Mouse (Mus musculus): ENCODE data around the gene Evx2. TPM values are rescaled to one million over a fixed set of nuclear protein-coding genes. Genes with fewer than 3 reads are reported as not detected.

Gene Evx2
- polyA plus RNA-seq, 1 experiment = 0.02 TPM

- Histone ChIP-seq H3K4me1 (ENCODE audit: control insufficient read depth, insufficient read depth, low read length) (peaks cover 16% of the 10 kb centered on the region), H3K4me3 (ENCODE audit: control insufficient read depth, low read depth, low read length) (peak overlapping the region; percentile 43; the same call in 1 of the 2 replicates)
- peak; percentile 39; the same call in 1 of the 2 replicates for TF ChIP-seq CTCF (IDR thresholded peaks at IDR 0.05; ENCODE audit: control insufficient read depth, insufficient read depth, insufficient replicate concordance, low read depth, low read length)
- no peak for TF ChIP-seq POLR2A (IDR thresholded peaks at IDR 0.05; ENCODE audit: control insufficient read depth, low read depth, low read length)
Observed at GRCm38 (mm10) chr2:74694066-74694465, 34.7 kb upstream of the Evx2 start.

DNA sequence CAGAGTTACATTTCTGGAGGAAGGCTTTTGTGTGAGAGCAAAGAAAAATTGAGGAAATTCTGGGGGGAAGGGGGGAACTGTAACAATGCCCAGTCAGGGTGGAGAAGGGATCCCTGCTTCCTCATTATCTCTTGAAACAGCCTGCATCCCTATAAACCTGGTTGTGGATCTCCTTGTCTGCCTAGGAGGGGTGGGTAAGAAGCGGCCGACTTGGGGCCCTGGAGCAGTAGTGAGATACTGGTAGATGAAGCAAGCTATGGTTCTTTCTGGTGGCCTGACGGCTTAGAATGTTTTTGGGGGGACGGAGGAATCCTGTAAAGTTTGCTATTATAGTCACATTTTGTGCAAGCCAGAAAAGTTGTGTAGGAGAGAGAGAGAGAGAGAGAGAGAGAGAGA, 34.1 kb upstream of the Evx2 start:
- Histone ChIP-seq H3K27me3 (ENCODE audit: control insufficient read depth, insufficient read depth, low read length) (peaks cover 18% of the 10 kb centered on the region), H3K4me3 (ENCODE audit: control insufficient read depth, low read depth, low read length) (peak overlapping the region; percentile 69), H3K27ac (ENCODE audit: control insufficient read depth, insufficient read depth, low read depth, low read length) (peak overlapping the region; percentile 78), H3K36me3 (ENCODE audit: control insufficient read depth, insufficient read depth, low read length) (no peaks in the 10 kb centered on the region), H3K4me1 (ENCODE audit: control insufficient read depth, insufficient read depth, low read length) (peaks cover 14% of the 10 kb centered on the region)
- TF ChIP-seq POLR2A (IDR thresholded peaks at IDR 0.05; ENCODE audit: control insufficient read depth, low read depth, low read length) (no peak), CTCF (IDR thresholded peaks at IDR 0.05; ENCODE audit: control insufficient read depth, insufficient read depth, insufficient replicate concordance, low read depth, low read length) (no peak)

More at GRCm38 (mm10) chr2:74694066-74694465, 34.7 kb upstream of the Evx2 start:
- Histone ChIP-seq H3K27me3 (ENCODE audit: control insufficient read depth, insufficient read depth, low read length) (peaks cover 17% of the 10 kb centered on the region), H3K27ac (ENCODE audit: control insufficient read depth, insufficient read depth, low read depth, low read length) (no peak overlapping the region), H3K36me3 (ENCODE audit: control insufficient read depth, insufficient read depth, low read length) (no peaks in the 10 kb centered on the region)

DNA sequence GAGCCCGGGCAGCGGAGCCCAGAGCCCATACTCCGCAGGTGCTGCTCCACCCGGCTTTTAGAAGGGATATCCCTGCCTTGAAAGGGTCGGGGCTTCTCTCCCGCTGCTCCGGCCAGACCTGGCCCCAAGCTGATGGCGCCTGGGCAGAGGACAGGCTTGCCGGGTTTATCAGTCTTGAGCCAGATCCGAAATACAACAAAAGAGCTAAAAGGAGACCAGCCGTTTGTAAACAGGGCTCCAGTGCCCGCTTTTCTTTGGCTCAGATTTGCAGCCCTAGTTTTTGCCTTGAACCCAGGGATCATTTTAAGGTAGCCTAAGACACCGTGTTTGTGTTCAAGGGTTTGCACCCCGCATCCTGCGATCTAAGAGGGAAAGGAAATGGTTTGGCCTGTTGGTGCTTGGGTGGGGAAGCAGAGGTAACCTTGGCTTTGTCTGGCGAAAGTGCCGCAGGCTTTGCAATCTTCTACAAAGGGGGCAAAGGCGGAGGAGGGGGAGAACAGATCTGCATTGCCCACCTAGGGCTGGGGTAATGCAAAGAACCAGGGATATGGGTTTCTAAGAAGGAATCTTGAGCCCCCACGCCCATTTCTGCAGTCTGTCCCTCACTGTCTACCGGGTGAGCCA, 33.6 kb upstream of the Evx2 start:
- no peak for TF ChIP-seq POLR2A (IDR thresholded peaks at IDR 0.05; ENCODE audit: control insufficient read depth, low read depth, low read length)
- H3K4me3 ChIP-seq (ENCODE audit: control insufficient read depth, low read depth, low read length) = peak overlapping the region; percentile 69
- H3K36me3 ChIP-seq (ENCODE audit: control insufficient read depth, insufficient read depth, low read length) = no peaks in the 10 kb centered on the region
- H3K27me3 ChIP-seq (ENCODE audit: control insufficient read depth, insufficient read depth, low read length) = peaks cover 18% of the 10 kb centered on the region
- H3K4me1 ChIP-seq (ENCODE audit: control insufficient read depth, insufficient read depth, low read length) = peaks cover 10% of the 10 kb centered on the region
- H3K27ac ChIP-seq (ENCODE audit: control insufficient read depth, insufficient read depth, low read depth, low read length) = peak overlapping the region; percentile 78

DNA sequence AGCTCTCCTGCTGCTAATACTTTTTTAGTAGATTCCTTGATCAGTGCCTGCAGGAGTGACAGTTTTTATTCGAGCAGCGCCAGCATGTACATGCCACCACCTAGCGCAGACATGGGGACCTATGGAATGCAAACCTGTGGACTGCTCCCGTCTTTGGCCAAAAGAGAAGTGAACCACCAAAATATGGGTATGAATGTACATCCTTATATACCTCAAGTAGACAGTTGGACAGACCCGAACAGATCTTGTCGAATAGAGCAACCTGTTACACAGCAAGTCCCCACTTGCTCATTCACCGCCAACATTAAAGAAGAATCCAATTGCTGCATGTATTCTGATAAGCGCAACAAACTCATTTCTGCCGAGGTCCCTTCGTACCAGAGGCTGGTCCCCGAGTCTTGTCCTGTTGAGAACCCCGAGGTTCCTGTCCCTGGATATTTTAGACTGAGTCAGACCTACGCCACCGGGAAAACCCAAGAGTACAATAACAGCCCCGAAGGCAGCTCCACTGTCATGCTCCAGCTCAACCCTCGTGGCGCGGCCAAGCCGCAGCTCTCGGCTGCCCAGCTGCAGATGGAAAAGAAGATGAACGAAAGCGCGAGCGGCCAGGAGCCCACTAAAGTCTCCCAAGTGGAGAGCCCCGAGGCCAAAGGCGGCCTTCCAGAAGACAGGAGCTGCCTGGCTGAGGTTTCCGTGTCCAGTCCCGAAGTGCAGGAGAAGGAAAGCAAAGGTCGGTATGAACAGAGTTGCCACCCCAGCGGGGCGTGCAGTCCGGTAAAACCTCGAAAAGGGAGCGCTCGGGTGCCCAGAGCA, 32.8 kb upstream of the Evx2 start:
- peak overlapping the region; percentile 69 for H3K4me3 ChIP-seq (ENCODE audit: control insufficient read depth, low read depth, low read length)
- TF ChIP-seq CTCF (IDR thresholded peaks at IDR 0.05; ENCODE audit: control insufficient read depth, insufficient read depth, insufficient replicate concordance, low read depth, low read length) (no peak), POLR2A (IDR thresholded peaks at IDR 0.05; ENCODE audit: control insufficient read depth, low read depth, low read length) (no peak)

GRCm38 (mm10) chr2:74691022-74691951, 31.9 kb upstream of the Evx2 start, which contains the start of gene Hoxd10:
Gene Hoxd10, plus strand, starts transcription at chr2:74691924.
- Histone ChIP-seq H3K27ac (ENCODE audit: control insufficient read depth, insufficient read depth, low read depth, low read length) (peak within 1 kb of the TSS; percentile 78), H3K4me1 (ENCODE audit: control insufficient read depth, insufficient read depth, low read length) (peaks cover 4% of the 10 kb centered on the region; the same call in 1 of the 2 replicates), H3K4me3 (ENCODE audit: control insufficient read depth, low read depth, low read length) (peak within 1 kb of the TSS; percentile 69)

More for the DNA sequence above, 32.8 kb upstream of the Evx2 start:
- Histone ChIP-seq H3K4me1 (ENCODE audit: control insufficient read depth, insufficient read depth, low read length) (peaks cover 7% of the 10 kb centered on the region; the same call in 1 of the 2 replicates), H3K36me3 (ENCODE audit: control insufficient read depth, insufficient read depth, low read length) (no peaks in the 10 kb centered on the region), H3K27me3 (ENCODE audit: control insufficient read depth, insufficient read depth, low read length) (peaks cover 18% of the 10 kb centered on the region), H3K27ac (ENCODE audit: control insufficient read depth, insufficient read depth, low read depth, low read length) (peak overlapping the region; percentile 78)

GRCm38 (mm10) chr2:74690338-74690716, 31.0 kb upstream of the Evx2 start:
- Histone ChIP-seq H3K27me3 (ENCODE audit: control insufficient read depth, insufficient read depth, low read length) (peaks cover 15% of the 10 kb centered on the region), H3K4me3 (ENCODE audit: control insufficient read depth, low read depth, low read length) (no peak overlapping the region), H3K4me1 (ENCODE audit: control insufficient read depth, insufficient read depth, low read length) (peaks cover 4% of the 10 kb centered on the region; the same call in 1 of the 2 replicates), H3K27ac (ENCODE audit: control insufficient read depth, insufficient read depth, low read depth, low read length) (no peak overlapping the region), H3K36me3 (ENCODE audit: control insufficient read depth, insufficient read depth, low read length) (no peaks in the 10 kb centered on the region)
- TF ChIP-seq POLR2A (IDR thresholded peaks at IDR 0.05; ENCODE audit: control insufficient read depth, low read depth, low read length) (no peak), CTCF (IDR thresholded peaks at IDR 0.05; ENCODE audit: control insufficient read depth, insufficient read depth, insufficient replicate concordance, low read depth, low read length) (no peak)

More at GRCm38 (mm10) chr2:74691022-74691951, 31.9 kb upstream of the Evx2 start, which contains the start of gene Hoxd10:
- Histone ChIP-seq H3K27me3 (ENCODE audit: control insufficient read depth, insufficient read depth, low read length) (peaks cover 15% of the 10 kb centered on the region), H3K36me3 (ENCODE audit: control insufficient read depth, insufficient read depth, low read length) (no peaks in the 10 kb centered on the region)
- TF ChIP-seq POLR2A (IDR thresholded peaks at IDR 0.05; ENCODE audit: control insufficient read depth, low read depth, low read length) = 0 out of 2 replicates have a peak, but pooled peaks have one; percentile 9
- TF ChIP-seq CTCF (IDR thresholded peaks at IDR 0.05; ENCODE audit: control insufficient read depth, insufficient read depth, insufficient replicate concordance, low read depth, low read length) = peak; percentile 18; the same call in 1 of the 2 replicates

All from testis, adult 2 months (tissue).